Comparison of ENCODE assay signal across 7 mouse cellular contexts in the genomic region with DNA sequence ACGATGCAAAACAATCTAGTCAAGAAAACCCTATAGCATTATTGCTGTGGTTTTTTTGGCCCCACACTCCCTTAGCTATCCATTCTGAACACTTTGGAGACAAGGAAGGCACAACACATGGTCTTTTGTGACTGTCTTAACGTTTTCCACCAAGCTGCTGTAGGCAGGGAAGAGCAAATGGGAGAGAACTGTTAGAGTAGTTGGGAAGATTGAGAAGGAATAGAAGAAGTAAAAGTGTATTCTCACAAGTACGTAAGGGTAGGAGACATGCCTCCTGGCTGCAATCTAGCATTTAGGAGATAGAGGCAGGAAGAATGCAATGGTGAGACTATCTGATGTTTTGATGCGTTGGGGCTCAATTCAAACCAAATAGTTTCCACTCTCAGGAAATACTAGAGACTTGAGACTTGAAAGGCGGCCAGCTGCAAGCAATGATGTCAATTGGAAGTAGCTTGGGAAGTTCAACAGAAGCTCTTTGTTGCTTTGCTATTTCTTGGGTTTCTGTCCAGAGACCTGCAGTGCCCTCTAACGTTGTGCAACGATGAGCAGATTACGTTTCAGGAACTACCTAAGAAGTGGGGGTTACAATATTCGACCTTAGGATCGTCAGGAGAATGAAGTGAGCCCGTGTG. TPM values are rescaled to one million over a fixed set of nuclear protein-coding genes. Genes with fewer than 3 reads are reported as not detected.
A peak's percentile ranks its signal among the peaks of the same experiment; 100 is the strongest.
DNase-seq lines count a peak whose midpoint lies in the region; ATAC-seq and TF ChIP-seq lines count a peak whose summit lies in the region.

No protein-coding gene starts in this region.

- H3K9ac ChIP-seq in embryonic facial prominence, embryonic 15.5 days, result no peak overlapping the region
- H3K9ac ChIP-seq in hindbrain, embryonic 14.5 days, result peak overlapping the region; percentile 24
- H3K9ac ChIP-seq in lung, postnatal 0 days (replicated peaks; ENCODE audit: low read depth), result no peak overlapping the region
- no peak overlapping the region for H3K9ac ChIP-seq in stomach, postnatal 0 days (ENCODE audit: low read length)

- H3K36me3 ChIP-seq in embryonic facial prominence, embryonic 15.5 days, result peaks cover 35% of the 10 kb centered on the region
- H3K36me3 ChIP-seq in hindbrain, embryonic 14.5 days (replicated peaks; ENCODE audit: control insufficient read depth, insufficient read depth), result peaks cover 58% of the 10 kb centered on the region
- H3K36me3 ChIP-seq in lung, postnatal 0 days (ENCODE audit: insufficient read depth, low read length), result 0 out of 2 replicates have a peak, but pooled peaks cover 11% of the 10 kb centered on the region
- H3K36me3 ChIP-seq in stomach, postnatal 0 days (ENCODE audit: control insufficient read depth, insufficient read depth, low read length), result peaks cover 5% of the 10 kb centered on the region; the same call in 1 of the 2 replicates

- no peaks in the 10 kb centered on the region for H3K9me3 ChIP-seq in embryonic facial prominence, embryonic 15.5 days (replicated peaks)
- H3K9me3 ChIP-seq in hindbrain, embryonic 14.5 days (ENCODE audit: control insufficient read depth, low read length), result no peaks in the 10 kb centered on the region
- no peaks in the 10 kb centered on the region for H3K9me3 ChIP-seq in lung, postnatal 0 days (ENCODE audit: low read length)
- H3K9me3 ChIP-seq in stomach, postnatal 0 days (ENCODE audit: control insufficient read depth, low read length), result no peaks in the 10 kb centered on the region

- TF ChIP-seq CTCF in lung, postnatal 0 days (IDR thresholded peaks at IDR 0.05), result peak; percentile 30
- peak; percentile 45 for TF ChIP-seq CTCF in stomach, postnatal 0 days (IDR thresholded peaks at IDR 0.05; ENCODE audit: low read depth)

- H3K27me3 ChIP-seq in embryonic facial prominence, embryonic 15.5 days, result no peaks in the 10 kb centered on the region
- no peaks in the 10 kb centered on the region for H3K27me3 ChIP-seq in hindbrain, embryonic 14.5 days (ENCODE audit: control insufficient read depth, insufficient read depth, low read length)
- H3K27me3 ChIP-seq in lung, postnatal 0 days (replicated peaks; ENCODE audit: insufficient read depth, low read length), result no peaks in the 10 kb centered on the region
- H3K27me3 ChIP-seq in stomach, postnatal 0 days (ENCODE audit: control insufficient read depth, insufficient read depth, low read length), result no peaks in the 10 kb centered on the region

- H3K27ac ChIP-seq in embryonic facial prominence, embryonic 15.5 days (replicated peaks), result peak overlapping the region; percentile 71
- H3K27ac ChIP-seq in hindbrain, embryonic 14.5 days, result peak overlapping the region; percentile 74
- H3K27ac ChIP-seq in lung, postnatal 0 days (ENCODE audit: low read length), result no peak overlapping the region
- H3K27ac ChIP-seq in stomach, postnatal 0 days (replicated peaks), result peak overlapping the region; percentile 61; the same call in 1 of the 2 replicates

- no peak overlapping the region for H3K4me2 ChIP-seq in embryonic facial prominence, embryonic 15.5 days (replicated peaks)
- H3K4me2 ChIP-seq in hindbrain, embryonic 14.5 days (replicated peaks), result no peak overlapping the region
- H3K4me2 ChIP-seq in lung, postnatal 0 days (replicated peaks; ENCODE audit: low read depth, low read length), result no peak overlapping the region
- H3K4me2 ChIP-seq in stomach, postnatal 0 days (replicated peaks; ENCODE audit: low read depth), result no peak overlapping the region

- no peak for ATAC-seq in embryonic facial prominence, embryonic 15.5 days (ENCODE audit: insufficient number of reproducible peaks, low FRiP score, low TSS enrichment, low read depth)
- no peak; the same call in 1 of the 2 replicates for ATAC-seq in hindbrain, embryonic 14.5 days (ENCODE audit: low FRiP score)
- ATAC-seq in lung, postnatal 0 days, result peak; percentile 37; the same call in 1 of the 2 replicates
- no peak for ATAC-seq in stomach, postnatal 0 days (ENCODE audit: low FRiP score, low TSS enrichment)
- ATAC-seq in inflammation-experienced regulatory T-cells, adult 6 months, result no peak

- WGBS in embryonic facial prominence, embryonic 15.5 days, result 9% methylated on average over 11 of the region's 11 CpGs
- 26% methylated on average over 11 of the region's 11 CpGs for WGBS in hindbrain, embryonic 14.5 days
- WGBS in lung, postnatal 0 days, result 10% methylated on average over 11 of the region's 11 CpGs
- WGBS in stomach, postnatal 0 days, result 15% methylated on average over 11 of the region's 11 CpGs

- DNase-seq in right cerebral cortex, postnatal 10 days (ENCODE audit: low spot score in 2 of 2), result peak; percentile 52 to 63
- no peak for DNase-seq in right cerebral cortex, postnatal 36 days (ENCODE audit: low spot score in 2 of 2)
- DNase-seq in hindbrain, embryonic 14.5 days (ENCODE audit: low spot score), result peak; percentile 33
- peak; percentile 67 for DNase-seq in lung, postnatal 0 days (ENCODE audit: low spot score)
- DNase-seq in stomach, postnatal 0 days (ENCODE audit: low spot score), result no peak

- TF ChIP-seq EP300 in lung, postnatal 0 days (IDR thresholded peaks at IDR 0.05), result no peak
- no peak for TF ChIP-seq EP300 in stomach, postnatal 0 days (optimal IDR thresholded peaks at IDR 0.05)

- peaks cover 51% of the 10 kb centered on the region for H3K4me1 ChIP-seq in embryonic facial prominence, embryonic 15.5 days
- peaks cover 42% of the 10 kb centered on the region for H3K4me1 ChIP-seq in hindbrain, embryonic 14.5 days (replicated peaks; ENCODE audit: control insufficient read depth, insufficient read depth, low read length)
- H3K4me1 ChIP-seq in lung, postnatal 0 days (ENCODE audit: insufficient read depth, low read depth, low read length), result no peaks in the 10 kb centered on the region
- no peaks in the 10 kb centered on the region for H3K4me1 ChIP-seq in stomach, postnatal 0 days (replicated peaks; ENCODE audit: control insufficient read depth, insufficient read depth)

- H3K4me3 ChIP-seq in embryonic facial prominence, embryonic 15.5 days (replicated peaks), result no peak overlapping the region
- no peak overlapping the region for H3K4me3 ChIP-seq in hindbrain, embryonic 14.5 days (replicated peaks; ENCODE audit: low read length)
- no peak overlapping the region for H3K4me3 ChIP-seq in lung, postnatal 0 days (ENCODE audit: low read depth, low read length)
- H3K4me3 ChIP-seq in stomach, postnatal 0 days (ENCODE audit: low read depth, low read length), result no peak overlapping the region

RNA-seq across cellular contexts. Expression of a gene that starts 6.6 kb away (rescaled TPM):
- 2,291 and 2,301 TPM in 2 replicates for polyA plus RNA-seq in embryonic facial prominence, embryonic 15.5 days (2015; fragmentation: Nextera tagmentation; extraction: Ambion mirVana)
- 2,885 and 3,458 TPM in 2 replicates for polyA plus RNA-seq in hindbrain, embryonic 14.5 days (2014; fragmentation: Nextera tagmentation; extraction: Ambion mirVana)
- polyA plus RNA-seq in lung, postnatal 0 days (2015; fragmentation: Nextera tagmentation; extraction: Ambion mirVana), result 956 and 1,427 TPM in 2 replicates
- 991 and 1,085 TPM in 2 replicates for polyA plus RNA-seq in stomach, postnatal 0 days (2015; fragmentation: Nextera tagmentation; extraction: Ambion mirVana)
- polyA plus RNA-seq in inflammation-experienced regulatory T-cells, adult 6 months (2017; shearing (Covaris generic)), result 1,000 to 10,000 TPM; 2,551 to 3,273 (median 2,898) TPM

Comparison
In these comparisons a context has a peak if more than half of its experiments do, and no peak if none do; other contexts are left out.
1. DNase-seq: peak in right cerebral cortex, postnatal 10 days (2 of 2), hindbrain, embryonic 14.5 days (single experiment) and lung, postnatal 0 days (single experiment); none in right cerebral cortex, postnatal 36 days (0 of 2) and stomach, postnatal 0 days (single experiment).